Mouse (Mus musculus): Measurements from ENCODE around the gene Ephb6.

DNA sequence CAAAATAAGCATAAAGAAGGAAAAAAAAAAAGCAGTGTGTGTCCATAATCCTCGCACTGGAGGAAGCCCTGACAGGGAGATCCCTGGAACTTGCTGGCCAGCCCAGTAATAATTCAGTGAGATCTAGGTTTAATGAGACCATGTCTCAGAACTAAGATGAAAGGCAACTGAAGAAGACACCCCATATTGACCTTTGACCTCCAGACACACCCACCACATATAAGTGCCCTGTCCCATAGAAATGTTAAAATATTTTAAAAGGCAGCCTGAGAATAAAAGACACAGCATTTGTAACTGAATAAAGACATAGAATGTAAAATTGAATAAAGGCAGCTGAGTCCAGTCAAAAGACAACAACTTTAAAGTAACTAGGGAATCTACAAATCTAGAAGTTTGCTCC lies 40.0 kb upstream of the Ephb6 start:
- TF ChIP-seq CTCF (IDR thresholded peaks at IDR 0.05; ENCODE audit: insufficient read depth, low read depth, low read length) = no peak
- no peak for TF ChIP-seq POLR2A (IDR thresholded peaks at IDR 0.05; ENCODE audit: insufficient read depth, low read depth, low read length)

All from olfactory bulb, adult 2 months (tissue).